ENCODE assay signal across 8 mouse cellular contexts in genomic region chr14:78536281-78537165, GRCm38 (mm10). TPM values are rescaled to one million over a fixed set of nuclear protein-coding genes. Genes with fewer than 3 reads are reported as not detected.
DNase-seq lines count a peak whose midpoint lies in the region; ATAC-seq and TF ChIP-seq lines count a peak whose summit lies in the region.

Gene Akap11, minus strand, starts transcription at chr14:78536808.

- H3K9me3 ChIP-seq in hindbrain, embryonic 16.5 days (ENCODE audit: control insufficient read depth, low read length), result no peaks in the 10 kb centered on the region

- H3K27me3 ChIP-seq in hindbrain, embryonic 16.5 days (replicated peaks; ENCODE audit: control insufficient read depth, insufficient read depth, low read length), result no peaks in the 10 kb centered on the region

- peaks cover 24% of the 10 kb centered on the region for H3K4me1 ChIP-seq in hindbrain, embryonic 16.5 days (ENCODE audit: control insufficient read depth, insufficient read depth, low read depth, low read length)

- intact Hi-C loops in left cerebral cortex, adult 2 months (cut with DNase I), result loop anchor here (1.0 kb wide), 1 partner anchor 53 kb away; no protein-coding TSS in a partner anchor

- H3K4me3 ChIP-seq in hindbrain, embryonic 16.5 days (ENCODE audit: low read length), result peak within 1 kb of the TSS; percentile 95
- peak within 1 kb of the TSS; percentile 88 for H3K4me3 ChIP-seq in left cerebral cortex, adult 2 months

- peak; percentile 94 for DNase-seq in T-cell, adult 2 months (ENCODE audit: low spot score)
- peak; percentile 91 to 95 for DNase-seq in cerebellum, postnatal 36 days
- peak; percentile 93 for DNase-seq in gastrocnemius, adult 18-20 months (ENCODE audit: low spot score)
- peak; percentile 91 to 97 for DNase-seq in left cerebral cortex, adult 2 months (ENCODE audit: extremely low spot score in 1 of 2, low spot score in 2 of 2)
- peak; percentile 94 to 95 for DNase-seq in right cerebral cortex, adult 2 months (ENCODE audit: low spot score in 2 of 2)
- DNase-seq in urinary bladder, postnatal 14 days (ENCODE audit: low spot score), result peak; percentile 91

- ATAC-seq in hindbrain, embryonic 16.5 days, result peak; percentile 96
- ATAC-seq in megakaryocyte, adult 5-6 weeks (ENCODE audit: poor library complexity, severe bottlenecking), result peak; percentile 95

- peak within 1 kb of the TSS; percentile 78 for H3K4me2 ChIP-seq in hindbrain, embryonic 16.5 days (ENCODE audit: low read length)

- H3K27ac ChIP-seq in hindbrain, embryonic 16.5 days (ENCODE audit: low read depth, low read length), result peak within 1 kb of the TSS; percentile 98
- H3K27ac ChIP-seq in left cerebral cortex, adult 2 months, result peak within 1 kb of the TSS; percentile 99

- no peaks in the 10 kb centered on the region for H3K36me3 ChIP-seq in hindbrain, embryonic 16.5 days (ENCODE audit: control insufficient read depth, insufficient read depth, low read length)

- peak within 1 kb of the TSS; percentile 97 for H3K9ac ChIP-seq in hindbrain, embryonic 16.5 days (ENCODE audit: low read depth, low read length)

- WGBS in hindbrain, embryonic 16.5 days, result under 1% methylated on average over 68 of the region's 82 CpGs

- TF ChIP-seq CTCF in left cerebral cortex, adult 2 months (IDR thresholded peaks at IDR 0.05), result no peak; the same call in 1 of the 2 replicates

RNA-seq across cellular contexts. Expression of gene Akap11, which starts in this region (rescaled TPM):
- 10 to 100 TPM; 19.7 to 25.3 TPM for total RNA-seq in gastrocnemius, adult 18-20 months (2021)
- polyA plus RNA-seq in hindbrain, embryonic 16.5 days (2015; fragmentation: Nextera tagmentation; extraction: Ambion mirVana), result 32.1 and 33.8 TPM in 2 replicates
- 100 to 1,000 TPM; 172 to 182 TPM for total RNA-seq in left cerebral cortex, adult 2 months (2021)
- 22.0 and 24.6 TPM in 2 replicates for total RNA-seq in megakaryocyte, adult 5-6 weeks (2015)
- total RNA-seq in megakaryocyte, adult 5-6 weeks (2017), result 30.9 and 33.9 TPM in 2 replicates

Comparison
In these comparisons a context has a peak if more than half of its experiments do, and no peak if none do; other contexts are left out.
1. Peak in every context shown above with its lines: DNase-seq, ATAC-seq, H3K4me3 ChIP-seq and H3K27ac ChIP-seq.
2. RNA of gene Akap11 (total RNA-seq): 172 to 182 TPM in left cerebral cortex, adult 2 months; 22.0 to 33.9 TPM in megakaryocyte, adult 5-6 weeks and 19.7 to 25.3 TPM in gastrocnemius, adult 18-20 months; every median in the first group is over 4 times any median in the second.